Mouse (Mus musculus) heart, adult 8-10 months (tissue): Measurements from ENCODE around the gene Cd70. TPM values are rescaled to one million over a fixed set of nuclear protein-coding genes. Genes with fewer than 3 reads are reported as not detected.
"Not testable (repeated sequence)": the region's sequence is repeated elsewhere in the genome, so short reads cannot be mapped to it uniquely, and the experiment has no call there.

ENCODE experiments used
- DNase-seq: peaks from one replicate; pipeline ENCODE4 v3.0.0; 2022; ENCODE audit warnings: low spot score
- total RNA-seq, 4 experiments: library from RNA; stranded (reverse); gene quantifications; 2 replicates each; pipeline ENCODE4 v1.2.4; 2022

Cd70 gene
- total RNA-seq, 4 experiments from 2014 or later: not detected

GRCm38 (mm10) chr17:57134693-57135092 is 14.9 kb downstream of the Cd70 start:
- DNase-seq: no peak

- DNase-seq: not testable (repeated sequence)
Measured at GRCm38 (mm10) chr17:57134021-57134420, 15.6 kb downstream of the Cd70 start.

GRCm38 (mm10) chr17:57131793-57132192 is 17.8 kb downstream of the Cd70 start:
- DNase-seq: no peak

- DNase-seq: no peak
Measured at GRCm38 (mm10) chr17:57125853-57126622, 23.5 kb downstream of the Cd70 start.

- DNase-seq: no peak
Measured at GRCm38 (mm10) chr17:57124792-57125191, 24.8 kb downstream of the Cd70 start.

- DNase-seq: no peak
Measured at GRCm38 (mm10) chr17:57123192-57124118, 26.1 kb downstream of the Cd70 start.

GRCm38 (mm10) chr17:57121856-57122255 is 27.7 kb downstream of the Cd70 start:
- DNase-seq: no peak

GRCm38 (mm10) chr17:57118524-57119349 is 30.8 kb downstream of the Cd70 start:
- DNase-seq: peak; percentile 4

GRCm38 (mm10) chr17:57116801-57117200 is 32.8 kb downstream of the Cd70 start:
- DNase-seq: no peak

- peak; percentile 49 for DNase-seq
Measured at GRCm38 (mm10) chr17:57112768-57113474, 36.7 kb downstream of the Cd70 start.

GRCm38 (mm10) chr17:57110005-57110404 is 39.6 kb downstream of the Cd70 start:
- DNase-seq: no peak

GRCm38 (mm10) chr17:57108666-57109171 is 40.9 kb downstream of the Cd70 start:
- DNase-seq: no peak

- DNase-seq: no peak
Measured at GRCm38 (mm10) chr17:57108040-57108665, 41.4 kb downstream of the Cd70 start.

- no peak for DNase-seq
Measured at GRCm38 (mm10) chr17:57107064-57107463, 42.5 kb downstream of the Cd70 start.

- no peak for DNase-seq
Measured at GRCm38 (mm10) chr17:57106035-57106368, 43.6 kb downstream of the Cd70 start.

GRCm38 (mm10) chr17:57105181-57106034 is 44.2 kb downstream of the Cd70 start, which contains the start of gene Tnfsf9:
Gene Tnfsf9, plus strand, starts transcription at chr17:57105325.
- no peak for DNase-seq

- no peak for DNase-seq
Measured at GRCm38 (mm10) chr17:57104496-57104895, 45.1 kb downstream of the Cd70 start.

- no peak for DNase-seq
Measured at GRCm38 (mm10) chr17:57102276-57102675, 47.3 kb downstream of the Cd70 start.

- no peak for DNase-seq
Measured at GRCm38 (mm10) chr17:57099629-57100325, 49.8 kb downstream of the Cd70 start.
